Comparison of ENCODE assay signal across 8 mouse cellular contexts in the genomic region with DNA sequence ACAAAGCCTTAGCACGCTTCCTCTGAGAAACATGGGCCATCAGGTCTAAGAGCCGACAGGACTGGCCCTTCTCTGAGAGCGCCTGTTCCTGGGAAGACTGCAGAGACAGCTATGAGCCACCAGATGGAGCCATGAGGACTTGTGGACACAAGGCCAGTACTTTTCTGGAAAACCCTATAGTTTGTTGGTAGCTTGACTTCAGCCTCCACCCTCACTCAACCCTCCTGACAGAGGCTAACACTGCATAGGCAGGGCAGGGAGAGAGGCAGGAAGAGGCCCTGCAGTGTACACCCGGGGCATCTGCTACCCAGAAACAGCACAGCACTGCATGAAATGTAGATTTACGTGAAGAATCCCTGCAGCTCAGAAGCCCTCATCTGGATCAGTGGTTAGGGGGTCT. TPM values are rescaled to one million over a fixed set of nuclear protein-coding genes. Genes with fewer than 3 reads are reported as not detected.
A peak's percentile ranks its signal among the peaks of the same experiment; 100 is the strongest.
DNase-seq lines count a peak whose midpoint lies in the region; ATAC-seq lines count a peak whose summit lies in the region.

No protein-coding gene starts in this region.

- DNase-seq in urinary bladder, postnatal 36 days (ENCODE audit: low spot score in 2 of 2): peak; percentile 9 to 19
- DNase-seq in urinary bladder, postnatal 10 days (ENCODE audit: low spot score): no peak
- DNase-seq in c-Kit-positive CD71-positive TER-119-negative erythroid progenitor cells, embryonic 14.5 days (ENCODE audit: low read depth): peak; percentile 32
- DNase-seq in forebrain, embryonic 14.5 days (ENCODE audit: low spot score): peak; percentile 75
- peak; percentile 46 for DNase-seq in liver, embryonic 11.5 days (ENCODE audit: low spot score)
- DNase-seq in gastrocnemius, postnatal 10 days: no peak

- no peak overlapping the region for H3K4me3 ChIP-seq in forebrain, embryonic 14.5 days (ENCODE audit: low read depth, low read length)
- no peak overlapping the region for H3K4me3 ChIP-seq in kidney, embryonic 14.5 days (ENCODE audit: low read length)
- H3K4me3 ChIP-seq in liver, embryonic 11.5 days (ENCODE audit: low read depth, low read length): no peak overlapping the region

- peaks cover 78% of the 10 kb centered on the region for H3K36me3 ChIP-seq in forebrain, embryonic 14.5 days (ENCODE audit: control insufficient read depth, insufficient read depth, low read length)
- H3K36me3 ChIP-seq in kidney, embryonic 14.5 days (ENCODE audit: control insufficient read depth, insufficient read depth, low read length): peaks cover 80% of the 10 kb centered on the region
- H3K36me3 ChIP-seq in liver, embryonic 11.5 days (ENCODE audit: control insufficient read depth, insufficient read depth, low read length): peaks cover 30% of the 10 kb centered on the region

- H3K9ac ChIP-seq in forebrain, embryonic 14.5 days (ENCODE audit: low read length): no peak overlapping the region
- no peak overlapping the region for H3K9ac ChIP-seq in kidney, embryonic 14.5 days (ENCODE audit: low read depth, low read length)
- H3K9ac ChIP-seq in liver, embryonic 11.5 days (ENCODE audit: low read depth, low read length): no peak overlapping the region

- WGBS in forebrain, embryonic 14.5 days: 52% methylated on average over 5 of the region's 5 CpGs
- WGBS in kidney, embryonic 14.5 days: 57% methylated on average over 5 of the region's 5 CpGs
- 66% methylated on average over 5 of the region's 5 CpGs for WGBS in liver, embryonic 11.5 days

- no peak for ATAC-seq in forebrain, embryonic 14.5 days
- ATAC-seq in kidney, embryonic 14.5 days (ENCODE audit: low FRiP score, low TSS enrichment): peak; percentile 79
- ATAC-seq in liver, embryonic 11.5 days (replicated peaks; ENCODE audit: low FRiP score): peak; percentile 56; the same call in 1 of the 2 replicates
- ATAC-seq in neutrophil, adult 5-6 weeks (ENCODE audit: extremely low read depth, insufficient number of reproducible peaks, low FRiP score, poor library complexity, severe bottlenecking): 0 out of 2 replicates have a peak, but pooled peaks have one; percentile 9

- no peaks in the 10 kb centered on the region for H3K4me1 ChIP-seq in forebrain, embryonic 14.5 days (ENCODE audit: control insufficient read depth, insufficient read depth, low read length)
- H3K4me1 ChIP-seq in kidney, embryonic 14.5 days (ENCODE audit: control insufficient read depth, insufficient read depth, low read length): no peaks in the 10 kb centered on the region
- H3K4me1 ChIP-seq in liver, embryonic 11.5 days (replicated peaks; ENCODE audit: control insufficient read depth, insufficient read depth, low read length): no peaks in the 10 kb centered on the region

- H3K9me3 ChIP-seq in forebrain, embryonic 14.5 days (replicated peaks; ENCODE audit: control insufficient read depth, low read length): no peaks in the 10 kb centered on the region
- no peaks in the 10 kb centered on the region for H3K9me3 ChIP-seq in kidney, embryonic 14.5 days (ENCODE audit: control insufficient read depth, low read length)
- H3K9me3 ChIP-seq in liver, embryonic 11.5 days (ENCODE audit: control insufficient read depth, low read length): no peaks in the 10 kb centered on the region

- no peak overlapping the region for H3K27ac ChIP-seq in forebrain, embryonic 14.5 days (ENCODE audit: low read depth, low read length)
- no peak overlapping the region for H3K27ac ChIP-seq in kidney, embryonic 14.5 days (ENCODE audit: low read depth, low read length)
- H3K27ac ChIP-seq in liver, embryonic 11.5 days (ENCODE audit: low read depth, low read length): no peak overlapping the region

- H3K27me3 ChIP-seq in forebrain, embryonic 14.5 days (replicated peaks; ENCODE audit: control insufficient read depth, insufficient read depth, low read length): no peaks in the 10 kb centered on the region
- no peaks in the 10 kb centered on the region for H3K27me3 ChIP-seq in kidney, embryonic 14.5 days (ENCODE audit: control insufficient read depth, insufficient read depth, low read length)
- H3K27me3 ChIP-seq in liver, embryonic 11.5 days (replicated peaks; ENCODE audit: control insufficient read depth, insufficient read depth, low read length): no peaks in the 10 kb centered on the region

- no peak overlapping the region for H3K4me2 ChIP-seq in forebrain, embryonic 14.5 days (ENCODE audit: low read length)
- no peak overlapping the region for H3K4me2 ChIP-seq in kidney, embryonic 14.5 days (replicated peaks; ENCODE audit: low read depth, low read length)
- no peak overlapping the region for H3K4me2 ChIP-seq in liver, embryonic 11.5 days

RNA-seq across cellular contexts. Expression of gene Sec31a, which starts 42.1 kb away (rescaled TPM):
- 64.5 and 71.3 TPM in 2 replicates for polyA plus RNA-seq in forebrain, embryonic 14.5 days (2014; fragmentation: Nextera tagmentation; extraction: Ambion mirVana)
- polyA plus RNA-seq in kidney, embryonic 14.5 days (2014; fragmentation: Nextera tagmentation; extraction: Ambion mirVana): 111 and 163 TPM in 2 replicates
- polyA plus RNA-seq in liver, embryonic 11.5 days (2014; fragmentation: Nextera tagmentation; extraction: Ambion mirVana): 125 and 131 TPM in 2 replicates
- total RNA-seq in neutrophil, adult 5-6 weeks (2017): 90.9 and 98.6 TPM in 2 replicates
- 100 to 1,000 TPM in 1 of 2 experiments, 10 to 100 TPM in 1; 95.9 to 124 TPM for total RNA-seq in gastrocnemius, postnatal 10 days (2021)

Comparison
In these comparisons a context has a peak if more than half of its experiments do, and no peak if none do; other contexts are left out.
1. DNase-seq: peak in urinary bladder, postnatal 36 days (2 of 2), c-Kit-positive CD71-positive TER-119-negative erythroid progenitor cells, embryonic 14.5 days (single experiment), forebrain, embryonic 14.5 days (single experiment) and liver, embryonic 11.5 days (single experiment); none in urinary bladder, postnatal 10 days (single experiment) and gastrocnemius, postnatal 10 days (single experiment).